Mouse (Mus musculus): ENCODE data around the gene Tmem132b.

GRCm38 (mm10) chr5:125579153-125579552, 47.6 kb downstream of the Tmem132b start:
- peak; percentile 53 for TF ChIP-seq CTCF (IDR thresholded peaks at IDR 0.05; ENCODE audit: borderline replicate concordance, extremely low read depth, insufficient read depth, insufficient read length)
- TF ChIP-seq POLR2A (IDR thresholded peaks at IDR 0.05; ENCODE audit: borderline replicate concordance, extremely low read depth, insufficient read depth, insufficient read length, poor library complexity, severe bottlenecking) = no peak
